Mouse (Mus musculus): ENCODE data around the gene Gm49325. TPM values are rescaled to one million over a fixed set of nuclear protein-coding genes. Genes with fewer than 3 reads are reported as not detected.

The Gm49325 gene
- polyA plus RNA-seq, 1 experiment from 2014 or later, result 2.6 TPM

DNA sequence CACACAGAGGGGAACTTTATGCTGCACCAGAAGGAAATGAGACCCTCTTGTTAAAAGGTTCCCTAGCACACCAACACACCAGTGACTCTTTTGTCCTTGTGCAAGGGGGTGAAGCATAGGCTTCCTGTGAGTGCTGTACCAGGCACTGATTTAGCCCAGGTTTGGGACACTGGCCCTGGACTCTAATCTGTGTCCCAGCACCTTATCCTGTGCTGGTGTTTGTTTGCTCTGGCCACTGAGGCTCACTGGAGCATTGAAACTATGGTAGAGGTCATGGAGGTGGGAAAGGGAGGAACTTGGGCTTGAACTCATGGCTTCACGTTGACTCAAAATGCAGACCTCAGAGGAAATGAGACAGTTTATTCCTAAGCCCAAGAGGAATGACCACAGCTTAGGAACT is 32.8 kb upstream of the Gm49325 start:
- no peak overlapping the region for H3K4me3 ChIP-seq
- H3K4me1 ChIP-seq, result peaks cover 18% of the 10 kb centered on the region; the same call in 1 of the 2 replicates
- no peak overlapping the region for H3K9ac ChIP-seq
- no peaks in the 10 kb centered on the region for H3K36me3 ChIP-seq
- ATAC-seq (ENCODE audit: insufficient number of reproducible peaks, insufficient read depth, low FRiP score, low TSS enrichment, low read depth), result no peak
- WGBS, result 87% methylated on average over 1 of the region's 1 CpGs
- H3K27ac ChIP-seq, result no peak overlapping the region
- no peaks in the 10 kb centered on the region for H3K9me3 ChIP-seq
- H3K27me3 ChIP-seq, result no peaks in the 10 kb centered on the region
- H3K4me2 ChIP-seq, result no peak overlapping the region

DNA sequence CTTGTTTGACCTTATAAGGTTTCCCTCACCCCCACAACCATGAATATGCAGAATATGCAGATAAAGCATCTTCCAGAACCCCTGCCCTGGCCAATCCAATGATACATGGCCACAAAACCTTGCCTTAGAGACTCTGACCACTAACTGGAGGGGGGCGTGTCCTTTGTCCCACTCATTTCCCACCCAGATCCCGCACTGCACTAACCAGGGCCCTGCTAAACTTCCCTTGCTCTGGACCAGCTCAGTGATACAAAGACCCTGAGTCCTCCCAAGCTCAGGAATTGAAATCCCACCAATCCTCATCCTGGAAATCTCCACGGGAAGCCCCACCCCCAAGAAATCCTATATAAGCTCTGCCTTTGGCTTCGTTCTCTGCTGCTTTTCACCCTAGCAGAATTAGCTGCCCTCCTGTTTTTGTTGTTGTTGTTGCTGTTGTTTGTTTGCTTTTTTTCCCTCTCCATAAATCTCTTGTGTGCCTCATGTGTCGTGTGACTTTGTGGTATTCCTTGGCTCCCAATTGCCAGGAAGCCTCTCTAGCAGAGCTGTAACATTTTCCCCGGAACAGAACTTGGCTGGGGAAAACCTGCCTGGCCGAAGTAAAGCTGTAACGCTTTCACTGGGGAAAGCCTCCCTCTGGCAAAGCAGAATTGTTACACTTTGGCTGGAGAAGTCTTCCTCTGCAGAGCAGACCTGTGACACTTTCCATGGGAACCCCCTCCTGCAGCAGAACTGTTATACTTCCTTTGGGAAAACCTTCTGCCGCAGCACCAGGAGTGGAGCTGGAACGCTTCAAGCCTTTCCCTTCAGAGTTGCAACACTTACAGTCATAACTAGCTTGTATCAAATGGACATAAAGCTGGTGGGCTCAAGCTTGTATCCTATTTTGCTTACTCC is 25.7 kb upstream of the Gm49325 start:
- ATAC-seq (ENCODE audit: insufficient number of reproducible peaks, insufficient read depth, low FRiP score, low TSS enrichment, low read depth), result no peak
- no peak overlapping the region for H3K4me3 ChIP-seq
- no peaks in the 10 kb centered on the region; the same call in 1 of the 2 replicates for H3K36me3 ChIP-seq
- H3K27me3 ChIP-seq, result no peaks in the 10 kb centered on the region
- H3K27ac ChIP-seq, result no peak overlapping the region
- H3K4me1 ChIP-seq, result peaks cover 27% of the 10 kb centered on the region
- H3K9me3 ChIP-seq, result no peaks in the 10 kb centered on the region
- 62% methylated on average over 10 of the region's 10 CpGs for WGBS
- H3K9ac ChIP-seq, result 0 out of 2 replicates have a peak overlapping the region, but pooled peaks have one; percentile 92
- H3K4me2 ChIP-seq, result peak overlapping the region; percentile 91

DNA sequence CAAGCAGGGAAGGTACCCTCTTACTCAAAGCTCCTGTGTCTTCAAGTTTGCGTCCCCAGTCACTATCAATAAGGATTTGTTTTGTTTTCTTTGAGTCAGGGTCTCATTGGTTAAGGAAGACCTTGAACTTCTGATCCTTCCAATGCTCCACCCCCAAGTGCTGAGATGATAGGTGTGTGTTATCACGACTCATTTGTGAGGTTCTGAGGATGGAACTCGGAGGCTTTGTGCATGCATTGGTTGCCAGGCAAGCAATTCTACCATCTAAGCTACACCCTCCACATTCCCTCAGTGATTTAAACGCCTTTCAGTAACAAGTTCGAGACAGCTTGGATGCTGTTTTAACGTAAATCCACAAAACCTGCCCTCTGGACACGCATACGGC is 25.0 kb upstream of the Gm49325 start:
- Histone ChIP-seq H3K9ac (peak overlapping the region; percentile 92), H3K27ac (peak overlapping the region; percentile 93), H3K4me3 (peak overlapping the region; percentile 92), H3K27me3 (no peaks in the 10 kb centered on the region), H3K4me1 (peaks cover 27% of the 10 kb centered on the region), H3K36me3 (peaks cover 2% of the 10 kb centered on the region), H3K9me3 (no peaks in the 10 kb centered on the region), H3K4me2 (peak overlapping the region; percentile 91)
- ATAC-seq (ENCODE audit: insufficient number of reproducible peaks, insufficient read depth, low FRiP score, low TSS enrichment, low read depth), result no peak
- WGBS, result 8% methylated on average over 8 of the region's 8 CpGs

DNA sequence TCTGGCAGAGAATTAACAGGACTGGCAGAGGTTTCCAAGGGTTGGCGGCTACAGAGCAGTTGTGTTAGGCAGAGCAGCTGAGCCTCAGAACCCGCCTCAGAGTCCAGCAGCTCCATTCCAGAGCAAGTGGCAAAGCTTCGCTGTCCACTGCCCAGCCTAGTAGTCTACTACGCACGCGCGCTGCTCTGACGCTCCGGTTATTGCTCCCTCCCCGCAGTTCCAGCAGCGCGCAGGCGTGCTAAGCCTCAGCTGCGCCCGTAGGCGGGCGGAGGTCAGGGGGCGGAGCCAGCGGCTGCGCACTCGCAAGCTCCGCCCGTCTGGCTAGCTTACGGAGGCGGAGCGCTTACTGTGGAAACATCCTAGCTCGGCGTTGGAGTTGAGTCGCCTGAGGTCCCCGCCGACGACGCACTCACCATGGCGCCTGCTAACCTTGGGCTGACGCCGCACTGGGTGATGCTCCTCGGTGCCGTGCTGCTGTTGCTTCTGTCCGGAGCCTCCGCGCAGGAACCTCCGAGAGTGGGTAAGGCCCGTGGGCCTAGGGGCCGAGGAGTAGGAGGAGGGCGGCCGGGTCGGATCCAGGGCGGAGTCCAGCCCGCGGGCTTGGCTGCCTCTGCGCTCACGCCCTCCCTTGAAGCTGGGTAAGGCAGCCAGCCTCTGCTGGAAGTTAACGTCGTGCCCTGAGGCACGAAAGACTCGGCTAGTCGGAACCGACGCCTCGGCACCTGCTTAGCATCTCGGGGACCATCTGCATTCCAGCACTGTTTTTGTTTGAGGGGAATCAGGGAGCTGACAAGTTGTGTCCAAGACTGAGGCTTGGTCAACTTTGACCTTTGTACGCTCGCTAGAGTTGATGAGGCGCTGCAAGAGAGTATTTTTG is 24.4 kb upstream of the Gm49325 start, which contains the start of gene Pttg1ip:
Pttg1ip (plus strand) TSS at position 313 of the 877 bp plus-strand sequence.
- H3K9me3 ChIP-seq, result no peaks in the 10 kb centered on the region
- H3K4me2 ChIP-seq, result peak within 1 kb of the TSS; percentile 91
- peak within 1 kb of the TSS; percentile 93 for H3K27ac ChIP-seq
- H3K4me1 ChIP-seq, result peaks cover 28% of the 10 kb centered on the region
- WGBS, result under 1% methylated on average over 64 of the region's 64 CpGs
- peak; percentile 96 for ATAC-seq (ENCODE audit: insufficient number of reproducible peaks, insufficient read depth, low FRiP score, low TSS enrichment, low read depth)
- H3K4me3 ChIP-seq, result peak within 1 kb of the TSS; percentile 92
- H3K36me3 ChIP-seq, result peaks cover 8% of the 10 kb centered on the region
- H3K9ac ChIP-seq, result peak within 1 kb of the TSS; percentile 92
- no peaks in the 10 kb centered on the region for H3K27me3 ChIP-seq

DNA sequence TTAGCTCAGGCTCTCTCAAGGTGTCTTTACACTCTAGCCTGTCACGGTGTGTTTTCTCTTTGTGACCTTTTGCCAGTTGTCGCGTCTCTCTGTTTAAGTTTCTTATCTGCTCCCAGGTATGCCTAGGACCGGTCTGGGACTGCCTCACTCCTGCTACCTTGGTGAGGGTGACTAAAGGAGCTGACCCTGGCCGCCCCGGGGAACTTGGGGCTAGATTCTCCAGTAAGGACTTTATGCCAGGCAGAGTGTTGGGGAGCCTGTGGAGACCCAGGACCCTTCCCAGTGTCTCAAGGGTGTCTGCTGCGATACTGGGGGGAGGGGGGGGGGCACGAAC is 23.7 kb upstream of the Gm49325 start:
- 8% methylated on average over 8 of the region's 8 CpGs for WGBS
- H3K36me3 ChIP-seq, result peaks cover 14% of the 10 kb centered on the region
- H3K27me3 ChIP-seq, result no peaks in the 10 kb centered on the region
- peak overlapping the region; percentile 92 for H3K4me3 ChIP-seq
- 0 out of 2 replicates have a peak overlapping the region, but pooled peaks have one; percentile 93 for H3K27ac ChIP-seq
- H3K9ac ChIP-seq, result peak overlapping the region; percentile 92
- no peaks in the 10 kb centered on the region for H3K9me3 ChIP-seq
- peaks cover 30% of the 10 kb centered on the region for H3K4me1 ChIP-seq
- H3K4me2 ChIP-seq, result peak overlapping the region; percentile 91
- ATAC-seq (ENCODE audit: insufficient number of reproducible peaks, insufficient read depth, low FRiP score, low TSS enrichment, low read depth), result no peak

DNA sequence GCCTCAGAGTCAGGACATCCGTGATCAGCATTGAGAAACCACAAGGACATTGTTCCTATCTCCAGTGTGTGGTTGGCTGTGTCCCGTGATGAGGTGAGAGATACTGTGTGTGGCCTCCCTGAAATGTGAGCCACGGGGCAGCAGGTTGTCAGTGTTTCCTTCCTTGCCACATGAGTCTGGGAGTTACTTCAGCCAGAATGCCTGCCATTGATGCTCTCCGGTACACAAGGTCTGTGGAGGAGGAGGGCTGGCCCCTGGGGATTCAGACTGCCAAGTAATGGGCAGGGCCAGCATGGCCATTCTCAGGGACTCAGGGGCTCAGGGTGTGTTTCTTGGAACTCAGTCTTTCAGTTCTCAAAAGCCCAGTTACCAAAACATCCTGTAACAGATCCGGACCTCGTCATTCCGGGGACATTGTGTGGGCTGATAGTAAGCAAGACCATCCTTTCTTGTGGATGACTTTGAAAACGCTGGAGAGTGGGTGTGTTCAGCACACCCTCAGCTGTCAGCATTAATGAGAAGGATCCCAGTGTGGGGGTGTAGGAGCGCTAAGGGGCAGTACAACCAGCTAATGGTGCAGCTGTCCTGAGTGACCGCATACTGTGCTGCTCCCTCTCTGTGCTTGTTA is 22.1 kb upstream of the Gm49325 start:
- ATAC-seq (ENCODE audit: insufficient number of reproducible peaks, insufficient read depth, low FRiP score, low TSS enrichment, low read depth), result no peak
- WGBS, result 75% methylated on average over 10 of the region's 10 CpGs
- Histone ChIP-seq H3K9ac (no peak overlapping the region), H3K36me3 (peaks cover 31% of the 10 kb centered on the region), H3K4me2 (0 out of 2 replicates have a peak overlapping the region, but pooled peaks have one; percentile 14), H3K9me3 (no peaks in the 10 kb centered on the region), H3K27me3 (no peaks in the 10 kb centered on the region), H3K4me3 (no peak overlapping the region), H3K27ac (no peak overlapping the region), H3K4me1 (peaks cover 30% of the 10 kb centered on the region)

DNA sequence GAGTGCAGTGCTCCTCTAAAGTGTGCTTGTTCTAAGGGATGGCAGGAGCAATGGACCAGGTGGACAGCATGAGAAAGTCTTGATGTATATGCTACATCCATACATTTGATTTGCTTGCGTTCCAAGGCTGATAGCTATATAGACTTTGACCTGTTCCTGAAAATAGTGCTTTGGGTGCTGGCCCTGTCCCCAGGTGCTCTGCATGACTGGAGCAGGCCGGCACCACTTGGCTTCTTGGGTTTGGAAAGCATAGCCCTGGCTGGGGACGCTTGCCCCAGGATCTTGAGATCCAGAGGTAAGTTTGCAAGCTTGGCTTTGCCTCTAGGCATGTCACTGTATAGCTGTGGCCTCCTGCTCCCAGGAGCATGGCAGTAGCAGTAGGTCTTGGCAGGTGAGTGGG is 19.4 kb upstream of the Gm49325 start:
- no peaks in the 10 kb centered on the region for H3K27me3 ChIP-seq
- H3K4me2 ChIP-seq, result no peak overlapping the region
- H3K4me3 ChIP-seq, result no peak overlapping the region
- 95% methylated on average over 3 of the region's 3 CpGs for WGBS
- no peak overlapping the region for H3K9ac ChIP-seq
- peaks cover 24% of the 10 kb centered on the region for H3K4me1 ChIP-seq
- H3K36me3 ChIP-seq, result peaks cover 57% of the 10 kb centered on the region
- H3K27ac ChIP-seq, result no peak overlapping the region
- no peak for ATAC-seq (ENCODE audit: insufficient number of reproducible peaks, insufficient read depth, low FRiP score, low TSS enrichment, low read depth)
- no peaks in the 10 kb centered on the region for H3K9me3 ChIP-seq

DNA sequence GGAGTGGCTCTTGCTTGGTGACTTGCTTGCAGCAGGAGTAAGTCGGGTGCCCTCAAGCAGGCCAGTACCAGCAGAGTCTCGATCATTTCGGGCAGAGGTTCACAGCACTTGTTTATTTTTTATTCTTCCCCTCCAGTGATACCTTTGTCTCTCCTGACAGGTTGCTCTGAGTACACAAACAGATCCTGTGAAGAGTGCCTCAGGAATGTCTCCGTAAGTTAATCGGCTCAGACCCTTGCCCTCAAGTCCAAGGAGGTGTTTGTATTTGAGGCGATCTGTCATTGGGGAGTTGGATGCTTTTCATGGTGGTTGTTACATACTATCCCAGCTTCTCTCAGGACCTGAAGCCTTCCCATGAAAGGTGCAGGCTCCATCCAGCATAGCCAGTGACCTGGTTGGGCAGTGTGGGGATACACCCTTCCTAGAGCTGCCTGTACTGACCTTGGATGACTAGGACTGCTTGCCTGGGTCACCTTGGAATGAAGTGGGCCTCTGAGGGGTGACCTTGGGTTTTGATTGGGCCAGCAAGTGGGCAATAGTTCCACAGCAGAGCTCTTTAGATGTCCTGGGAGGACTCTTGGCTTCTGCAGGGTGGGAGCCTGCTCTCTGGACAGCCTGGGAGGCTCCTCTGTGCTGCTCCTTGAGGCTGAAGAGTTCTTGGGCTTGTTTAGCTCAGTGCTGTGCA is 18.8 kb upstream of the Gm49325 start:
- ATAC-seq (ENCODE audit: insufficient number of reproducible peaks, insufficient read depth, low FRiP score, low TSS enrichment, low read depth), result no peak
- Histone ChIP-seq H3K9me3 (no peaks in the 10 kb centered on the region), H3K27ac (no peak overlapping the region), H3K4me2 (no peak overlapping the region), H3K4me3 (no peak overlapping the region), H3K36me3 (peaks cover 61% of the 10 kb centered on the region), H3K9ac (peak overlapping the region; percentile 46; the same call in 1 of the 2 replicates), H3K4me1 (peaks cover 22% of the 10 kb centered on the region), H3K27me3 (no peaks in the 10 kb centered on the region)
- 88% methylated on average over 6 of the region's 6 CpGs for WGBS

DNA sequence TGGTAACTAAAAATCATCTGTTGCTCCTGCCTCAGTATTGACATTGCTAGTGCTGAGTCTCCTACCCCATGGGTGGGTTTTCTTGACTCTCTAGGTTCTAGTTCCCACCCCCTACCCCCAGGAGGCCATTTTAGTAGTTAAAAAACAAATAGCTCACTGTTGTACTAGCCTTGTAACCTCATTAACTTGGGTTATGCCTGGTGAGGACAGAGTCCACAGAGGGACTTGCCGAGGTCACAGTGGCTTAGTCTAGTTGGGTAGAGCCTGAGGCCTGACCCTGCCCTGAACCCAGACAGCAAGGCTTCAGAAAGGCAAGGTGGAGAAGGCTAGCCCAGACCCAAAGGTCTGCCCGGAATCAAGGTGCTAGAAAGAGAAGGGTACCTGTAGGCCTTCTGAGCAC is 18.0 kb upstream of the Gm49325 start:
- Histone ChIP-seq H3K36me3 (peaks cover 69% of the 10 kb centered on the region), H3K4me1 (peaks cover 14% of the 10 kb centered on the region), H3K9ac (peak overlapping the region; percentile 46; the same call in 1 of the 2 replicates), H3K27ac (no peak overlapping the region), H3K4me3 (no peak overlapping the region), H3K9me3 (no peaks in the 10 kb centered on the region), H3K27me3 (no peaks in the 10 kb centered on the region), H3K4me2 (no peak overlapping the region)
- no peak for ATAC-seq (ENCODE audit: insufficient number of reproducible peaks, insufficient read depth, low FRiP score, low TSS enrichment, low read depth)
- WGBS, result 87% methylated on average over 2 of the region's 2 CpGs

DNA sequence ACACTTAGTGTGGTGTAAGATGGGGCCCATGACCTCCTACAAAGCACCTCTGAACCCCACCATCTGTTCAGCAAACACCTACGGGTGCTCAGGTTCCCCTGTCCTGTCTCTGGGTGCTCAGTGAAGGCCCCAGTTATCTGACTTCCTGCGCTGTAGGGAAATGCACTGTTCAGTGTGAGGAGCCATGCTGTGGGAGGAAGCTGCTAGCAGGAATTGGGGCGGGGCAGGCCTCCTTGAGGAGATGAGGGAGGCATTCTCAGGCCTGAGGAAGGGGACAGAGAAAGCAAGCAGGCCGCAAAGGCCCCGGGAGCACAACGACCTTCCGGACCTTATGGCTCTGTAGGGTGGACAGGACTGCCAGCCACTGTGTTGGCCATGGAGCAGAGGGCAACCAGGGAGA is 16.9 kb upstream of the Gm49325 start:
- Histone ChIP-seq H3K27ac (no peak overlapping the region), H3K36me3 (peaks cover 80% of the 10 kb centered on the region), H3K4me3 (no peak overlapping the region), H3K27me3 (no peaks in the 10 kb centered on the region), H3K9me3 (no peaks in the 10 kb centered on the region), H3K9ac (0 out of 2 replicates have a peak overlapping the region, but pooled peaks have one; percentile 11), H3K4me1 (0 out of 2 replicates have a peak, but pooled peaks cover 3% of the 10 kb centered on the region), H3K4me2 (no peak overlapping the region)
- 78% methylated on average over 7 of the region's 7 CpGs for WGBS
- no peak for ATAC-seq (ENCODE audit: insufficient number of reproducible peaks, insufficient read depth, low FRiP score, low TSS enrichment, low read depth)

DNA sequence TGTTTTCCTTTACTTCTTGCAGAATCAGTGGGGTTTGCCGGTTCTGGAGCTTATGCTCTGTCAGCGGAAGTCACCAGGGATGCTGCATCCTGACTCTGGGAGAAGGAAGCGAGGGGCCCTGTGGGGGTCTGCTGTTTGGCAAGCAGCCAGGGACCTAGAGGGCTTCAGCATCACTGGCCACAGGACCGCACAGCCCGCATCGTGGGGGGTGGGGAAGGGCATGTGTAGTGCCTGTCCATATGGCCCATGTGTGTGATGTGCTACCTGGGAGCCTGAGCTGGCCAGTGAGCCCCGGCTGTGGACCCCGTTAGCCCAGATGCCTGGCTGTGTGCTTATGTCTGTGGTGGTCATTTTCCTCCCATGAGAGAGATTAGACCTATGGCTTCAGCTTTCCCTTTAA is 16.2 kb upstream of the Gm49325 start:
- no peak overlapping the region for H3K9ac ChIP-seq
- no peaks in the 10 kb centered on the region for H3K27me3 ChIP-seq
- ATAC-seq (ENCODE audit: insufficient number of reproducible peaks, insufficient read depth, low FRiP score, low TSS enrichment, low read depth), result no peak
- H3K4me3 ChIP-seq, result no peak overlapping the region
- H3K27ac ChIP-seq, result no peak overlapping the region
- H3K4me1 ChIP-seq, result 0 out of 2 replicates have a peak, but pooled peaks cover 3% of the 10 kb centered on the region
- peaks cover 86% of the 10 kb centered on the region for H3K36me3 ChIP-seq
- H3K4me2 ChIP-seq, result no peak overlapping the region
- 79% methylated on average over 8 of the region's 8 CpGs for WGBS
- H3K9me3 ChIP-seq, result no peaks in the 10 kb centered on the region
